Mouse (Mus musculus) left cerebral cortex, adult 2 months (tissue): ENCODE measurements around the gene Grk5. TPM values are rescaled to one million over a fixed set of nuclear protein-coding genes. Genes with fewer than 3 reads are reported as not detected.
A peak's percentile ranks its signal among the peaks of the same experiment; 100 is the strongest.
"Not testable (repeated sequence)": the region's sequence is repeated elsewhere in the genome, so short reads cannot be mapped to it uniquely, and the experiment has no call there.

Experiments
- DNase-seq, 2 experiments: peaks; one replicate each; pipeline ENCODE4 v3.0.0; 2021 to 2022; ENCODE audit warnings: low spot score in 2 of 2, mixed read lengths in 1 of 2; ENCODE audit errors: extremely low spot score in 1 of 2
- H3K27ac ChIP-seq: fragments of 200-600 bp; 2 replicates; pipeline ENCODE4 v1.8.1; 2022
- H3K4me3 ChIP-seq: fragments of 200-600 bp; 2 replicates; pipeline ENCODE4 v1.8.1; 2022
- CTCF ChIP-seq: fragments of 200-600 bp; IDR thresholded peaks from 2 replicates; pipeline ENCODE4 v1.8.1; 2022; ENCODE audit warnings: antibody characterized with exemption, mild to moderate bottlenecking, moderate library complexity
- intact Hi-C: fragments of 180-260 bp; cut with DNase I; formaldehyde crosslinking; loops from one replicate; pipeline ENCODE4 v1.15.1; 2025
- long read RNA-seq, 2 experiments: library from polyadenylated mRNA; stranded (forward); transcript quantifications; one replicate each; pipeline ENCODE4 v2.0.0; 2021; ENCODE audit warnings: borderline mapping rate in 2 of 2
- total RNA-seq, 2 experiments: library from RNA; stranded (reverse); gene quantifications; 2 replicates each; pipeline ENCODE4 v1.2.3; 2021

The Grk5 gene
- 10 to 100 TPM; 18.2 to 18.5 TPM for total RNA-seq
- long read RNA-seq, experiment 1, full-length matches to known transcripts = 2 of 5 reads
- long read RNA-seq, experiment 1, partial matches to known transcripts = 0 of 5 reads
- long read RNA-seq, experiment 1, other reads (novel, unspliced or antisense) = 3 of 5 reads
- long read RNA-seq, experiment 2, full-length matches to known transcripts = 2 of 5 reads
- long read RNA-seq, experiment 2, partial matches to known transcripts = 0 of 5 reads
- long read RNA-seq, experiment 2, other reads (novel, unspliced or antisense) = 3 of 5 reads

- intact Hi-C loops = loop anchor here (1.0 to 10.0 kb wide), 3 partner anchors 194 to 335 kb away; partner anchors contain the start of gene Csf2ra
- peak within 1 kb of the TSS; percentile 96 for H3K4me3 ChIP-seq
- DNase-seq = peak; percentile 93 to 94
- H3K27ac ChIP-seq = peak within 1 kb of the TSS; percentile 97
- TF ChIP-seq CTCF = peak; percentile 91
Measured at GRCm38 (mm10) chr19:60889714-60890315, at the start of gene Grk5. Gene Grk5, plus strand, starts transcription at chr19:60889749.

DNA sequence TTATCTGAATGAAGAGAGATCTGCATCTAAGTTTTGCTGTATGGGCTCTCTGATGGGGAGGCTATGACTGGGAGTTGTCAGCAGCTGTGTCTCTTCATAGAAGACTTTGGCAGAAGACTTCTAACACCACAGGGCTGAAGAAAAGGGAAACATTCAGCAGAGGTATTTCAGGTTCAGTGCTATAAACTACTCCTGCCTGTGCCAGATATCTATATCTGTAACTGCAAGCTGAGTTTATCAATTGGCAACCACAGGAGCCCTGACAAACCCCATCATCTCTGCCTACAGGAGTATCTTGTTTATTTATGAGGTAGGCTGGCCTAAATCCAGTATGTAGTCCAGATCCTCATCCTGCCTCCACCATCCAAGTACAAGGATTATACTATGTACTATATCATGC is 46.2 kb upstream of the Grk5 start:
- intact Hi-C loops = no loop called here
- no peak for TF ChIP-seq CTCF
- Histone ChIP-seq H3K4me3 (no peak overlapping the region), H3K27ac (no peak overlapping the region)
- no peak for DNase-seq

GRCm38 (mm10) chr19:60845731-60846130 is 43.8 kb upstream of the Grk5 start:
- intact Hi-C loops = no loop called here

GRCm38 (mm10) chr19:60860868-60861700 is 28.5 kb upstream of the Grk5 start, which contains the start of gene Sfxn4:
Gene Sfxn4, minus strand, starts transcription at chr19:60861479.
- TF ChIP-seq CTCF = no peak; the same call in 1 of the 2 replicates
- H3K4me3 ChIP-seq = peak within 1 kb of the TSS; percentile 61
- DNase-seq = peak; percentile 87 to 89
- intact Hi-C loops = loop anchor here (2.0 kb wide), 1 partner anchor 70 kb away; the partner anchor contains the start of gene Eif3a
- peak within 1 kb of the TSS; percentile 72 for H3K27ac ChIP-seq

More at GRCm38 (mm10) chr19:60845731-60846130, 43.8 kb upstream of the Grk5 start:
- DNase-seq = no peak
- Histone ChIP-seq H3K4me3 (no peak overlapping the region), H3K27ac (no peak overlapping the region)
- no peak for TF ChIP-seq CTCF

DNA sequence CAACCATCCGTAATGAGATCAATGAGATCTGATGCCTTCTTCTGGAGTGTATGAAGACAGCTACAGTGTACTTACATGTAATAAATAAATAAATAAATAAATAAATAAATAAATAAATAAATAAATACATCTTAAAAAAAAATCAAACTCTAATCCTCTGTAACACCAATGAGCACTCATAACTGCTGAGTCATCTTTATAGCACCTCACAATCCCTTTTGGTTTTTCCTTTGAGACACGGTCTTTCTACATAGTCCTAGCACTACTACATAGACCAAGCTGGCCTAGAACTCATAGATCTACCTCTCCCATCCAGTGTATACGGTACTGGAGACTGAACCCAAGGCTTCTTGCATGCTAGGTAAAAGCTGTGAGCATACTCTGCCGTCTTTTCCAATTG is 23.4 kb upstream of the Grk5 start:
- H3K27ac ChIP-seq, DNase-seq, intact Hi-C loops: not testable (repeated sequence)

DNA sequence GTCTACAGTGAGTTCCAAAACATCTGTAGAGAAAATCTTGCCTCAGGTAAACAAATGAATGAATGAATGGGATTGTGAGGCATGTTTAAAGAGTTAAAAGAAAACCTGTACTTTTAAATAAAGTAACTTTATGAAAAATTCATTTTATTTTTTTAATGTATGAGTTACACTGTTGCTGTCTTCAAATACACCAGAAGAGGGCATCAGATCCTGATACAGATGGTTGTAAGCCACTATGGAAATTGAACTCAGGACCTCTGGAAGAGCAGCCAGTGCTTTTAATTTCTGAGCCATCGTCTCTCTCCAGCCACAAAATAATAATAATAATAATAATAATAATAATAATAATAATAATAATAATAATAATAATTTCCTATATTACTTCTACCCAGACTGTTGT is 19.1 kb upstream of the Grk5 start:
- peak; percentile 44 for TF ChIP-seq CTCF
- intact Hi-C loops = no loop called here
- H3K27ac ChIP-seq = no peak overlapping the region
- no peak for DNase-seq
- no peak overlapping the region for H3K4me3 ChIP-seq

More for the DNA sequence above, 23.4 kb upstream of the Grk5 start:
- H3K4me3 ChIP-seq = not testable (repeated sequence)

GRCm38 (mm10) chr19:60871366-60871765 is 18.2 kb upstream of the Grk5 start:
- H3K27ac ChIP-seq = no peak overlapping the region
- TF ChIP-seq CTCF = no peak
- no peak for DNase-seq
- intact Hi-C loops = no loop called here
- no peak overlapping the region for H3K4me3 ChIP-seq

DNA sequence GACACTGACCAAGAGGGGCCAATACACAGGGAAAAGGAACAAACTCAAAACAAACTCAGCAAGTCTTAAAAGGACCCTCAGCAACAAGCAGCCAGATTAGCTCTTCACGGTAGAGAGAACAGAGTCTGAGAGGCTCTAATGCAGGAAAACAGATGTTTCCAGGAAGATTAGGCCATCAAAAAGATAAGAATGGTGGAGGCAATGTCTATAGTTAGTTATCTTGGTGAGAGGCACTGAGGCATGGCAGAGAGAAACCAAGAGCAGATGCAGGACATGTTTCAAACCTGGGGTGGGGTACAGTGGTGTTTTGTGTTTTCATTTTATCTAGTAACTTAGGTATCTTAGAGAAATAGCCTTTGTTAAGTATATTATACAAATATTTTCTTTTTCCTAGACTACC is 17.3 kb upstream of the Grk5 start:
- Histone ChIP-seq H3K4me3 (no peak overlapping the region), H3K27ac (no peak overlapping the region)
- DNase-seq = no peak
- no peak for TF ChIP-seq CTCF
- intact Hi-C loops = no loop called here

- no peak for TF ChIP-seq CTCF
- peak overlapping the region; percentile 59 for H3K4me3 ChIP-seq
- no peak for DNase-seq
- intact Hi-C loops = no loop called here
- H3K27ac ChIP-seq = no peak overlapping the region
Measured at GRCm38 (mm10) chr19:60873501-60873900, 16.0 kb upstream of the Grk5 start.

DNA sequence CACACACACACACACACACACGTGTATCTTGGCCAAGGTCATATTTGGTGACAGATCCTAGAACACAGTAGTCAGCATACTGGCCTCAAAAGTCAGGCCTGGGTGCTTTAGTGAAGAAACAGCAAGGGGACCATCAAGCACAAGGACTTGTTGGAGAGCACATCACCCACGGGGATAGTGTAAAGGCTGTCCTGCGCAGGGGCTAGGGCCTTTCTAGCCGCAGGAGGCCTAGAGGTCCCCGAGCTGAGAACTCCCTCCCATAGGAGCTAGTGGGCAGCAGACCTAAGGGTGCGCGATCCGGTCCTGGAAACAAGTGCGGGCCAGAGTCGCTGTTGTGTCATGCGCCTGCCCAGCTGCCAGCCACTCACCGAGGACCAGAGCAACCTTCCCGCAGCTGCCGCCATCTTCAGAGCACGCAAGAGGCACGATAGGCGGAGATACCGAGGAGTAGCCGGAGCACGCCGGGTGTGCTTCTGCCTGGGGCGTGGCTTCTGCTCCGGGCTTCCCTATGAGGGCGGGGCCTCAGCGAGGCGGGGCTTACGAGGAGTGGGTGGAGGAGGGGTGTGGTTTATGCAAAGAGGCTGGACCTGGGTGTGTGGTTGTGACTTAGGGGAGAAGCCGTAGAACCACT is 15.4 kb upstream of the Grk5 start, which contains the start of gene Prdx3:
Gene Prdx3 (minus strand): TSS at position 493 of the 631 bp plus-strand sequence.
- intact Hi-C loops = no loop called here
- DNase-seq = peak; percentile 92 to 94
- H3K4me3 ChIP-seq = peak within 1 kb of the TSS; percentile 59
- peak within 1 kb of the TSS; percentile 76 for H3K27ac ChIP-seq
- TF ChIP-seq CTCF = no peak

GRCm38 (mm10) chr19:60883129-60883528 is 6.4 kb upstream of the Grk5 start:
- peak; percentile 80 for TF ChIP-seq CTCF
- Histone ChIP-seq H3K4me3 (no peak overlapping the region), H3K27ac (no peak overlapping the region)
- intact Hi-C loops = loop anchor here (1.0 to 10.0 kb wide), 3 partner anchors 201 to 342 kb away; partner anchors contain the start of gene Csf2ra
- DNase-seq = peak; percentile 31 to 32
